Mouse (Mus musculus): ENCODE measurements at regions not wholly inside any gene's neighbourhood (a gene's known extent, or its start where the extent isn't known, plus 50 kb on each side); places are given as distances from the start of the nearest gene placed in this dataset.

GRCm38 (mm10) chr2:117662653-117663052 is 319.9 kb upstream of the Rasgrp1 start:
- no peak for TF ChIP-seq CTCF (IDR thresholded peaks at IDR 0.05; ENCODE audit: extremely low read depth, insufficient read length, insufficient replicate concordance, low read depth, low read length)
- TF ChIP-seq POLR2A (IDR thresholded peaks at IDR 0.05; ENCODE audit: low read depth, low read length), result no peak

Data from small intestine, adult 2 months (tissue).